Mouse (Mus musculus): ENCODE results near the gene Elmod3.

- no peak for TF ChIP-seq GATA1 (IDR thresholded peaks at IDR 0.05; ENCODE audit: borderline replicate concordance, low read length)
- TF ChIP-seq FLI1 (IDR thresholded peaks at IDR 0.05; ENCODE audit: low read length): no peak
These were observed 47.6 kb downstream of the Elmod3 start for GRCm38 (mm10) chr6:72550503-72551100.
